Mouse (Mus musculus) adrenal gland, adult 2 months (tissue): ENCODE results near the gene Ascc2. TPM values are rescaled to one million over a fixed set of nuclear protein-coding genes. Genes with fewer than 3 reads are reported as not detected.

Experiments
- DNase-seq: peaks from one replicate; pipeline ENCODE4 v3.0.0; 2021
- polyA plus RNA-seq: library from polyadenylated mRNA; depleted of rRNA; stranded (reverse); fragments of >200 nt; gene quantifications from 2 replicates; pipeline ENCODE4 v1.2.3, GENCODE M21; 2012; rRNA removed
- total RNA-seq, 2 experiments: library from RNA; stranded (reverse); gene quantifications; 2 replicates each; pipeline ENCODE4 v1.2.3; 2021

Gene Ascc2
- total and polyA plus RNA-seq, 3 experiments = 12.8 to 51.5 (median 46.3) TPM

DNA sequence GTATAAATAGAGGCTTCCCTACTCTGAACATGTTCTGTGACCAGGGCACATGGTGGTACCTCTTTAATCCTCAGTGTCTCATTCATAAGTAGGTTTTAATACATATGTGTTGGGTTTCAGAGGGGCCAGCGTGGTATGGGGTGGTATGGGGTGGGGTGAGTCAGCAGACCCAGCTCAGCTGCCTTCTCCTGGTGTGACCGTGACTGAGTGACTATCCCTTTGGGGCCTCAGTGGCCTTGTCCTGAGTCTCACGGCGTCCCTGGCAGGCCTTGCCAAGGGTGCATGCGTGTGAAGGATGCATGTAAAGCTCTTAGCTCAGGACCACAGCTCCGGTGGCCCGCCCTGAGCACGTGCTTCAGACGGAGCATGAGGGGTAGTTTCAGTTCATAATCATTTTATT, 82.4 kb downstream of the Ascc2 start:
- DNase-seq = peak; percentile 89

DNA sequence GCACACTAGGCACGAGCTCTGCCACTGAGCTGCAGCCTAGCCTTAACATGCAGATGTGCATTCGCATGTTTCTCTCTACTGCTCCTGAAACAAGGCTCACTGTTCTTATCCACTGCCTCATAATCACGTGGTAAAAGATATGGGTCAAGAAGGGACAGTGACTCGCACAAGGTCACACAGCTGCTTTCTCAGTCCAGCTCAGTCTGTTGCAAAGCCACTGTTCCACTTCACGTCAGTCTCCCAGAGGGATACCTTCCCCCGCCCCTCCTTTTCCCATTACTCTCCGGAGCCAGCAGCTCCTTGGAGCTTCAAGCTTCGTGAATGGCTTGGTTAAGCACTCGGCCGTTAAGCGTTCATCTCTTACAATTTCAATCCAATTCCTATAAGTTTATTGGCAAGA, 82.8 kb downstream of the Ascc2 start:
- DNase-seq = peak; percentile 75

DNA sequence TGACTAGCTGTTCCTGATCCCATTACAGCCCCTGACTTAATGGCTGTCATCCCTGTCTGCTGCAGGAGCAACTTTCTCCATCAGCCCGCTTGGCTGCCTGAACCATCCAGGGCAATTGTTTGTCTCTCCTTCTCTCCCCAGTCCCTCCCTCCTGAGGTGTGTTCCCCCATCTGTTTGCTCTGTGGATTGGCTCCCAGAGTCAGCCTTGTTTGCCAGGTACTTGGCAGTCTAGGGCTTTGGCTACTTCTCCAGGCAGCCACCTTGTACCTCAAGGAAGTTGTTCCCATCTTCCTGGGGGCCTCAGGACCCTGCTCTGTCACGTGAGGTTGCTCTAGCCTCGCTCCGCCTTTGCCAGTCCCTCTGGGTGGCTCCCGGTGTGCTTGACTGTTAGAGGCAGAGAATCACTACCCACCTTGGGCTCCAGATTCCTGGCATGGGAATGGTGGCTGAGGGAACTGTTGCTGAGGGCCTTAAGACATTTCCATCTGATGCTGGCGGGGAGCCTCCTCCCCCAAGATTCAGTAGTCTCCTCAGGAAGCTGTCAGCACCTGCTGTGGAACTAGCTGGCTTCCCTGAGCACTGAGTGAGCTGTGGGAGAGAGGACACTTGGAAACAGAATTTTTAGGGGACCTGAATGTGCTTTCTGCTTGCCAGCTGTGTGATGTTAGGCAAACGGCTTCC, 83.5 kb downstream of the Ascc2 start:
- no peak for DNase-seq

DNA sequence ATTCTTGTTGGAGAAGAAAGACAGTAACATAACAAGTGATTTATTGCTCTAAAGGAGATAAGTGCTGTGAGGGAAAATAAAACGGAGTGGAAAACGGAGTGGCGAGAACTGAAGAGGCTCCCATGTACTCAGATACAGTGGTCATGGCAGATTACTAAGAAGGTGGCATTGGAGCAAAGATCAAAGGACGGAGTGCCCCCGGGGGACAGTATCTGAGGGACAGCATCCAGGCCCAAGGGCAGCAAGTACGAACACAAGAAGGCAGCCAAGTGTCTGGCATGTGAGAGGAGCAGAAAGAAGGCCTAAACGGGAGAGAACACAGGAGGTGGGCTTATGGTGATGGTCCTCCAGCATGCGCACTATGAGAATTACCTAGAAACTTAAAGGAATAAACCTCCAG, 84.2 kb downstream of the Ascc2 start:
- peak; percentile 58 for DNase-seq

DNA sequence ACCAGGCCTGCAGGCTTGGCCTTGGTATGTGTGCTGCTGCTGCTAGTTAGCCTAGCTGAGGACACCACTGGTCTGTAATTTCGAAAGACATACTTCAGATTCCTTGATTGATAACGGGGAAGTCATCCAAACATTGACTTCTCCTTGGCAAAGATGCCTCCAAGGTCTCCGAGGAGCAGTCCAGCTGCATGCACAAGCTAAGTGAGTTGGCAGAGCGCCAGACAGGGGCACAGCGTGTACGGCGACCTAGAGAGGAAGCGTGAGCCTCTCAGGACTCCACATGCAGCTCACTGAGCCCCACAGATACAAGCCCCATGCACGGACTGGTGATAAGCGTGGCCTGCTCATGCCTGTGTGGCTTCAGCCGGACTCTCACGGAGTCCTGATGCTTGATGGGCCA, 92.1 kb downstream of the Ascc2 start:
- DNase-seq = peak; percentile 85

DNA sequence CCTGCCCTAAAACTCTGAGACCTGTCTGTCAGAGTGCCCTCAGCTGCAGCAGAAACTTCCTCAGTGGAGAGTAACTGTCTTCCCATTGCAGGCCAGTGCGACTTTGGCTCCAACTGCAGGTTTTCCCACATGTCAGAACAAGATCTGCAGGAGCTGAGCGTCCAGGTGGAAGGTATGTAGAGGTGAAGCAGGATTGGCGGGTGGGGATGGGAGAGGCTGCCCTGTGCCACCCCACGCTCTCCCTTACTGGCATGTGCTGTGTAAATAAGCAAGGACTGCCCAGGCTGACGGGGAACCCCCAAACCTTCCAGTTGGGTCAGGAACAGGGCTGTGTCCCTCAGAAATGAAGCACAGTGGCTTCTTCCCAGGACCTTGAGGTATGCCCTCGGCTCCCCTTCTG, 92.5 kb downstream of the Ascc2 start:
- no peak for DNase-seq

DNA sequence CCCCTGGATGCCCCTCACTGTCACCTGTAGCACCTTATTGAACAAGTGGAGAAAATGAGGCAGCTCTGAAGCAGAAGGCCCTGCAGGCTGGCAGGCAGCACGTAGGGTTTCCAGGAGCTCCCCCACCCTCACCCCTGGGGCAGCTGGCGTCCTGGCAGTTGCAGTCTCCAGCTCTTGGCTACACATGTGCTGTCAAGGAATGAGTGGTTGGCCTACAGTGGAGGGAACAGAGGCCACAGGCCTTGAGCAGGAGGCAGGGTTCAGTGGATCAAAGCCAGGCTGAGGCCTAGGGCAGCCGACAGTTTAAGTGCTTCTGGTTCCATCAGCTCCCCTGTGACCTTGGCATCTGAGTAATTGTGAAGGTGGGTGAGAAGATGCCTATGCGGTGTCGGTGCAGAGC, 93.4 kb downstream of the Ascc2 start:
- DNase-seq = peak; percentile 75

DNA sequence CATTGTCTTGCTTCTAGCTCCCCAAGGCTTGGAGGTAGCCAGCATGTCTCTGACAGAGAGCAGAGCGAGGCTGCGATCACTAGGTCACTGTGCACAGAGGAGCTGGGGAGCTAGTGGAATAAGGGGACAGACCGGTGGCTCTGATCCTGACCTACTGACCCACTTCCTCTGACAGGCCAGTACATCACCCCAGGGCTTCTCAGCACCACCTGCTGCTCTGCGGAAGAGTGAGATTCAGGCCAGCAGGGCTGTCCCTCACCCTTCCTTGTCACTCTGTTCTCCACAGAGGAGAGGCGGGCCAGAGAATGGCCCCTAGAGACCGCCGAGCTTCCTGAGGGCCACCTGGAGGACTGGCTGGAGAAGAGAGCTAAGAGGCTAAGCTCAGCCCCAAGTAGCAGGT, 94.2 kb downstream of the Ascc2 start:
- no peak for DNase-seq

DNA sequence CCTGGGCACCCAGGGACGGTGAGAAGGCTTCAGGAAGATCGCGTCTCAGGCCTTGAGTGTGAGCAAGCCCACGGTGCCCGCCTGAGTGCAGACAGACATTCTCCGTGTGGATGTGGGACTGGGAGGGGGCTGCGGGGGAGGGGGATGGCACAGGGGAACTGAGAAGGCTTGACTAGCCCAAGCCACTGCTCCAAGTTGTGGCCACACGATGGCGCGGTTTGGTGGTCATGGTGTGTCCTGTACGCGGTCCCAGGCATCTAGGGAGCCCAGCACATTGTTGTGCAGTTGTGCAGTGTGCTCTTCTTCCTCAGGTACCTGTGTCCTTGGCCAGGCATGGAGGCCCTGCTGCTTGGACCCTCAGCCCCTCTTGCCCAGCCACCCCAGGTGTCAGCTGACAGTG, 96.6 kb downstream of the Ascc2 start:
- DNase-seq = no peak

Other genes starting within 250 kb of the Ascc2 start
- gene Hormad2, start 196.6 kb upstream of the Ascc2 start, total RNA-seq = 1 to 10 TPM in 1 of 2 experiments, under 1 TPM in 1; 0.43 to 1.2 TPM
- 0.08 TPM in 1 of 2 replicates, not detected in the other for gene Hormad2, start 196.6 kb upstream of the Ascc2 start, polyA plus RNA-seq
- 10 to 100 TPM; 55.5 to 56.6 TPM for gene Mtmr3, start 42.9 kb upstream of the Ascc2 start, total RNA-seq
- 23.0 and 31.6 TPM in 2 replicates for gene Mtmr3, start 42.9 kb upstream of the Ascc2 start, polyA plus RNA-seq
- not detected for gene Gm11032, start 17.7 kb upstream of the Ascc2 start, total RNA-seq
- not detected in 2 replicates for gene Gm11032, start 17.7 kb upstream of the Ascc2 start, polyA plus RNA-seq
- gene Uqcr10, start 66.6 kb downstream of the Ascc2 start, total RNA-seq = 1,000 to 10,000 TPM in 1 of 2 experiments, 100 to 1,000 TPM in 1; 942 to 1,033 TPM
- 916 and 1,226 TPM in 2 replicates for gene Uqcr10, start 66.6 kb downstream of the Ascc2 start, polyA plus RNA-seq
- 10 to 100 TPM; 45.6 to 60.6 TPM for gene Zmat5, start 66.9 kb downstream of the Ascc2 start, total RNA-seq
- 52.9 and 67.8 TPM in 2 replicates for gene Zmat5, start 66.9 kb downstream of the Ascc2 start, polyA plus RNA-seq
- under 1 TPM in 1 of 2 experiments, not detected in 1; 0.24 TPM for gene Cabp7, start 109.0 kb downstream of the Ascc2 start, total RNA-seq
- gene Cabp7, start 109.0 kb downstream of the Ascc2 start, polyA plus RNA-seq = 0.08 and 0.28 TPM in 2 replicates
- gene Nf2, start 211.8 kb downstream of the Ascc2 start, total RNA-seq = 100 to 1,000 TPM in 1 of 2 experiments, 10 to 100 TPM in 1; 87.8 to 130 TPM
- gene Nf2, start 211.8 kb downstream of the Ascc2 start, polyA plus RNA-seq = 72.5 and 94.6 TPM in 2 replicates
- 10 to 100 TPM; 31.5 to 35.9 TPM for gene Nipsnap1, start 236.2 kb downstream of the Ascc2 start, total RNA-seq
- 28.2 and 30.6 TPM in 2 replicates for gene Nipsnap1, start 236.2 kb downstream of the Ascc2 start, polyA plus RNA-seq